Mouse (Mus musculus) bone marrow, adult 2 months (tissue): ENCODE measurements at regions not wholly inside any gene's neighbourhood (a gene's known extent, or its start where the extent isn't known, plus 50 kb on each side); places are given as distances from the start of the nearest gene placed in this dataset.

Experiments used
- H3K27ac ChIP-seq: fragments of 200-500 bp; 2 replicates; pipeline ENCODE4 v1.5.1; 2012; ENCODE audit warnings: low read depth, mild to moderate bottlenecking, control low read depth, inconsistent platforms, low read length; ENCODE audit not compliant: control insufficient read depth, poor library complexity, insufficient read depth
- H3K4me1 ChIP-seq: fragments of 200-500 bp; 2 replicates; pipeline ENCODE4 v1.6.1; 2011; ENCODE audit warnings: low read length; ENCODE audit not compliant: control insufficient read depth, insufficient read depth
- H3K4me3 ChIP-seq: fragments of 200-500 bp; replicated peaks from 2 replicates; pipeline ENCODE3; 2011; ENCODE audit warnings: mild to moderate bottlenecking, low read depth, low read length, control low read depth; ENCODE audit not compliant: control insufficient read depth
- CTCF ChIP-seq: fragments of 200-500 bp; IDR thresholded peaks from 2 replicates; pipeline ENCODE4 v1.5.1; 2011; ENCODE audit warnings: low read length, control low read depth; ENCODE audit not compliant: control insufficient read depth, insufficient read depth
- POLR2A ChIP-seq: fragments of 200-500 bp; IDR thresholded peaks from 2 replicates; pipeline ENCODE4 v1.6.1; 2011; ENCODE audit warnings: low read depth, mild to moderate bottlenecking, control low read depth, low read length, borderline replicate concordance; ENCODE audit not compliant: control insufficient read depth
- whole genome bisulfite sequencing: fragments of 180-500 bp; shearing (Covaris S2); methylation state at CpG from one replicate; pipeline ENCODE4 v1.1.7; 2018; 5-methylcytosine and 5-hydroxymethylcytosine counted together

DNA sequence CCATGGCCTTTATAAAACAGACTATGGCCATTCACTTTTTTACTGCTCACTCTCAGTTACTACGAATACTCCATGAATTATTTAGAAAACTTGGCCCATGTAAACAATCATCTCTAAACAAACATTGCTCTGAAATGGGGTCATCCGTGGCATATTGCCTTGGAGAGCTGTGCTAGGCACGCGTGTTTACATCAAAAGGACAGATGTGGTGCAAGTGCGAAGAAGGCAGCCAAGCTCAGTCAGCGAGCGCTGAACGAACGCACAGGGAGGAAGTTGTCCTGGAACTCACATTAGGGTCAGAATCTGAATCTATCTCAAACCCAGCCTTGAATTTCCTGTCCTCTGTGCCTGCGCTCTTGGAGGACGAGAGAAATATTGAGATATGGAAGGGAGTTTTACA lies 402.3 kb downstream of the Rapgef2 start:
- no peak overlapping the region for H3K27ac ChIP-seq
- WGBS, result 84% methylated on average over 11 of the region's 11 CpGs
- TF ChIP-seq CTCF, result no peak
- TF ChIP-seq POLR2A, result no peak
- no peaks in the 10 kb centered on the region for H3K4me1 ChIP-seq
- no peak overlapping the region for H3K4me3 ChIP-seq

DNA sequence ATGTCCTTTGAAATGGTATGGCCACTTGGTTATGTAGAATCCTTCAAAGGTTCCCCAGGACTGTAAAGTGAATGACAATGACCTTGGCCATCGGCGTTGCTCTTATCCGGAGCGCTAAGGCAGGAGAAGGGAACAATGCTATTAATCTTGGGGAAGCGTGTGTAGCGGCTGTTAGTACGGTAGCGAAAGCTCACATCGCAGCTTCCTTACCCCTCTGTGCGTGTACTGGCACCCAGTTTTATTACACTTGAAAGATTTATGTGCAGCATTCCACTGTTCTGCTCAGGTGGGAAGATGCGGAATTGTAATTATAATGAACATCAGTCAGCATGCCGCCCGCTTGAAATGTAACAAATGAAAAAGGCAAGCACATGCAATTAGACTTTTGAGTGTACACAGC lies 406.2 kb downstream of the Rapgef2 start:
- H3K4me1 ChIP-seq, result no peaks in the 10 kb centered on the region
- H3K4me3 ChIP-seq, result no peak overlapping the region
- 92% methylated on average over 13 of the region's 13 CpGs for WGBS
- TF ChIP-seq POLR2A, result no peak
- TF ChIP-seq CTCF, result no peak
- H3K27ac ChIP-seq, result no peak overlapping the region

DNA sequence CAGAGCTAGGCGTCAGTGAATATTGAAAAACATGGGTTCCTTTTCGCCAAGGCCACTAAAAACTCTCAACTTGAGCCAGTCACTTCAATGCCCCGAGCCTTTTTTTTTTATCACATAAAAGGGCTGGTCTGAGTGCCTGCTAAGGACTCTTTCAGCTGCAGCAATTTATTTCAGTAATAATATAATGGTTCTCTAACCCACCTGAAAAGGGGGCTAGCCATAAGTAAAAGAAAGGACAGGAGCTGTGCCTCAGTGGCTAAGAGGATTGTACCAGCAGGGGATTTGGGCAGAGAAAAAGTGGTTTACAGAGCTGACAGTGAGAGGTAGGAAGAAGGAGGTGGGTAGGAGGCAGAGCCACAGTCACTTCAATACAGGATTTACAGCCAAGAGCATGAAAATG lies 409.0 kb downstream of the Rapgef2 start:
- Histone ChIP-seq H3K4me1 (no peaks in the 10 kb centered on the region), H3K4me3 (no peak overlapping the region), H3K27ac (no peak overlapping the region)
- TF ChIP-seq POLR2A, result no peak
- TF ChIP-seq CTCF, result no peak
- WGBS, result 81% methylated on average over 3 of the region's 3 CpGs

DNA sequence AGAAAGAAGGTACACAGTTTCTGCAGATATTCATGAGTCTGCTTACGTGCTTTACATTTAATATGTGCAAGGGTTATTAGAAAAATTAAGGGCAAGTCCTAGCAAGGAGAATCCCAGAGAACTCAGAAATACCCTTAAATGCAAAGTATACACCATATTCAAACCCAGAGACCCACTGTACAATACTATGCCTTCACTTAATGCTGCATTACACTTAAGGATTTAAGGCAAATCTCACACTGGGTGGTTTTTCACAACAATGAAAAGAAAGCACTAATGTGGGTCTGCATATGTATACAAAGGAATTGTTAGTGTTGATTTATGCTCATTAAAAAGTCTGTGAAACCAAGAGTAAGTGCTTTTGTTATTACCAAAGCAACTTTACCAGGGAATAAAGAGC lies 419.4 kb downstream of the Rapgef2 start:
- Histone ChIP-seq H3K27ac (no peak overlapping the region), H3K4me3 (no peak overlapping the region), H3K4me1 (no peaks in the 10 kb centered on the region)
- 73% methylated on average over 1 of the region's 1 CpGs for WGBS
- TF ChIP-seq POLR2A, result no peak
- TF ChIP-seq CTCF, result no peak

DNA sequence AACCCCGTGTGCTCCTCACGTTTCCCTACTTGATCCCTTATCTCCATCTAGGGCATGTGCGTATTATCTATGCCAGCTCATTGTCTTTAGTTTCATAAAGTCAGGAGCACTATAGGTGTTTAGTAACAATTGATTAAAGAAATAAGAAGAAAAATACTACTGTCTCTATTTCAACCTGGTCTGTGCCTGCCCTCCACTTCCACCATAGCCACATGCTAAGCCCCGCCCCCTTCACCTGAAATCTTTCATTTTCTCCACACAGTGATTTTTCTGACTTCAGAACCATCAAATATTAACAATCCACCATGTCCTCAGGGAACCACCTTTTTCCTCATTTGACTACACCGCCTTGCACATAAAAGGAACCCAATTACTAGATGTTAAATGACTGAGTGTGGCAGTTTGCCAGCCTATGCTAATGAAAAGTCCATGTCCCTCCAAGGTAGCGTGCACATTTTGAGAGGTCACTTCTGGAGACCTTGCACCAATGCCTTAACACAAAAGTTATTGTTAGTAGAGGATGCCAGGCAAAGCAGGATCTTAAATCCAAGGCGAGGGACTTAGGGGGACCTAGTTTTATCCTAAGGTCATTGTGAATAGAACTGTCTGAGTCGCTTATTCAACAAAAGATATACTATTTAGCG lies 420.1 kb downstream of the Rapgef2 start:
- WGBS, result 81% methylated on average over 9 of the region's 9 CpGs
- Histone ChIP-seq H3K27ac (no peak overlapping the region), H3K4me3 (no peak overlapping the region), H3K4me1 (no peaks in the 10 kb centered on the region)
- TF ChIP-seq CTCF (no peak), POLR2A (no peak)

DNA sequence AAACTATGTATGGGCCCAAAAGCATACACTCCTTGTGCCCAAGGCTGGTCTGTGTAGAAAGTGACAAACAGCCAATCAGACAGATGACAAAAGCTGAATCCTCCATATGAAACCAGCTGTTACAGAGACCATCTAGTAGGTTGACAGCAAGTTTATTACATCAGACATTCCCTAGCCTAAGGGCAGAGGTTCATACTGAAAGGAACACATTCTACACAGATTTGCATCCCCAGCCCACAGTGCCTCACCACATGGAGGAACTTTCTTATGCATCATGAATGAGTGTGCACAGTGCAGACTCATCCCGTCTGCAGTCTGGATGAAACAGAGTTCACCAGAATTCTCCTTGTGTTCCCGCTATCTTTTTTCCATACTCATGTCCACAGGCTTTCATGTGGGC lies 423.3 kb downstream of the Rapgef2 start:
- TF ChIP-seq CTCF, result no peak
- TF ChIP-seq POLR2A, result no peak
- 77% methylated on average over 2 of the region's 2 CpGs for WGBS
- H3K27ac ChIP-seq, result no peak overlapping the region
- no peak overlapping the region for H3K4me3 ChIP-seq
- no peaks in the 10 kb centered on the region for H3K4me1 ChIP-seq

DNA sequence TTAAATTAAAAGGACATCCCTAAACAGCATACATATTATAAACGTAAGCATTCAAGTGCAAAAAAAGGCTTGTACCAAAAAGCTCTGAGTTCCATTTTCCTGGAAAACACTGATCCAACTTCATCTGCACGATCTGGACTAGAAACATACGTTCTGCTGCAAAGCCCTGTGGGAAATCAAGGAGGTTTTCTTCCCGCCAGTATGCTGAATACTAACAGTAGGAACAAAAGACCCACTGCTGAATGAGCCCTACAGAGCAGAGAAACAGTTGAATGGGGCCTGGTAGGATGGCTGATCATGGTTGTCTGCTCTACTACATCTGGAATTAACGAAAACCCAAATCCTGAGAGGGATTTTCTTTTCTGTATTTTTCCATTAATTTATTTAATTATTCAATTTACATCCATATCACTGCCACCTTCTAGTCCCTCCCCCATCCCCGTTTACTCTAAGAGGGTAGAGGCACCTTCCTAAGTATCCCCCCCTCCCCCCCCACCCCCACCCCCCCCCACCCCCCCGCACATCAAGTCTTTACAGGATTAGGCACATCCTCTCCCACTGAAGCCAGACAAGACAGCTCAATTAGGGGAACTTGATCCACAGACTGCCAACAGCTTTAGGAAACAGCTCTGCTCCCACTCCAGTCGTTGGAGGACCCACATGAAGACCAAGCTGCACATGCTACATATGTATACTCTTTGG lies 439.5 kb downstream of the Rapgef2 start:
- TF ChIP-seq CTCF (no peak), POLR2A (no peak)
- Histone ChIP-seq H3K4me1 (no peaks in the 10 kb centered on the region), H3K4me3 (no peak overlapping the region), H3K27ac (no peak overlapping the region)
- 64% methylated on average over 8 of the region's 8 CpGs for WGBS

DNA sequence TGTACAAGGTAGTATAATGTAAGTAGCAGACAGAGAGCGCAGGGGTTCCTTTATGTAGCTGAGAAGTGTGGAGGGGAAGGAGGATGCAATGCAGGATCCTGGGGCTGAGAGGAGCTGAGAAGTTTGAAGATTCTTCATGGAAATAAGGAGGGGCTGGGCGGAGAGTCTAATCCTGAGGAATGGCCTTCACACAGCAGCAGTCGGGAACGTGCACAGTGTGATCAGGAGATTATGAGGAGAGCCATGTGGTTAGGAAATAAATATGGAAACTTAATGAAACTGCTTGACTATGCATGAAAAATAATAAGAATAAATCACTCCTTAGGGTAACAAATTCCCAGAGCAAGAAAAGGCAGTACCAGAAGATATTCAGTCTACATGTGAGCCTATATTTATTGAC lies 445.1 kb downstream of the Rapgef2 start:
- no peak overlapping the region for H3K27ac ChIP-seq
- 85% methylated on average over 4 of the region's 4 CpGs for WGBS
- TF ChIP-seq POLR2A, result no peak
- no peak for TF ChIP-seq CTCF
- no peaks in the 10 kb centered on the region for H3K4me1 ChIP-seq
- H3K4me3 ChIP-seq, result no peak overlapping the region

DNA sequence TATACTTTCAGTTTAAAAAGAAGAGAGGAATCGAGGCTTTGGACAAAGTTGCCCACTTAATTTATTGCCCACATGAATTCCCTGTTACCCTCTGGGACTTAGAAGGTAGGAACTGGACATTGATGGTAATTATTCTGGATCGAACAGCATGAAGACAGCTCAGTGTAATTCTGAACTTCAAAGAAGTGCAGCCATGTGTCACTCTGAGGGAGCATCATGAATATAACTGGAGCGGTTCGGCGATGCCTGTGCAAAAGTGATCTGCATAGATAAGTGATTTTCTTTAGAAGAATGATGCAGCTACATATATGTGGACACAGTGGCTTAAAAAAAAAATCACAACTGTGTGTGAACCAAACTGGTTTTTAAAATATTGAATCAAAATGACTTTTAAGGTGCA lies 449.5 kb downstream of the Rapgef2 start:
- TF ChIP-seq POLR2A (no peak), CTCF (no peak)
- no peak overlapping the region for H3K4me3 ChIP-seq
- H3K27ac ChIP-seq, result no peak overlapping the region
- no peaks in the 10 kb centered on the region for H3K4me1 ChIP-seq
- WGBS, result 84% methylated on average over 5 of the region's 5 CpGs
